Mouse (Mus musculus) pancreas, adult 10 weeks (tissue): ENCODE results near the gene Gm21258. TPM values are rescaled to one million over a fixed set of nuclear protein-coding genes. Genes with fewer than 3 reads are reported as not detected.

ENCODE experiments used
- polyA plus RNA-seq: library from polyadenylated mRNA; stranded (reverse); fragments of 350-450 nt; fragmentation: Illumina TruSeq; extraction: RNeasy Lipid Tissue Mini Kit (QIAGEN cat#74804); gene quantifications from one replicate; pipeline ENCODE4 v1.2.3, GENCODE M21; 2015; ENCODE audit warnings: low read depth, low replicate concordance; ENCODE audit not compliant: insufficient read depth

The Gm21258 gene
- not detected for polyA plus RNA-seq

DNA sequence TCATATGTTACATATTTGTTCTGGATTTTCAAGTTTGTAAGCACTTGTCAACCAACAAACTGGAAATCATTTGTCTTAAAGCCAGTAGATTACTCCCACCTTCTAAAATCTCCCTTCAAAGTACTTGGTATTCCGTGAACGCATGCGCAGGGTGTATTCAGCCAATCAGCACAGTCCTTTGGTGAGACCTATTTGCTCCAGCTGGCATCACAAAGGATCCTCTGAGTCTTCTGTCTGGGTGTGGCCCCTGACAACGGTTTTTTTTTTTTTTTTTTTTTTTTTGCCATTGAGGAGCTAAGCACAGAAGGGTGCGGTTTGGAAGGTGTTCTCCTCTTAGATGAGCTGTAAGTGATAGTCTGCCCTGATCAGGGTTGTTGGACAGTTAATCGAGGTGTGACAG is at the start of gene Gm21258:
Gm21258 (plus strand) TSS at position 301 of the 400 bp plus-strand sequence.

